Mouse (Mus musculus): ENCODE results near the gene Igfn1.

- TF ChIP-seq CTCF (IDR thresholded peaks at IDR 0.05; ENCODE audit: borderline replicate concordance, extremely low read depth, insufficient read depth, insufficient read length): no peak
- no peak for TF ChIP-seq POLR2A (IDR thresholded peaks at IDR 0.05; ENCODE audit: borderline replicate concordance, extremely low read depth, insufficient read depth, insufficient read length, poor library complexity, severe bottlenecking)
Measured at GRCm38 (mm10) chr1:136050312-136051012, 44.3 kb upstream of the Igfn1 start, which contains the start of gene Ascl5.
